Mouse (Mus musculus) spleen, adult 2 months (tissue): ENCODE measurements around the gene Mnt.

Experiments used
- CTCF ChIP-seq: fragments of 200-500 bp; IDR thresholded peaks from 2 replicates; pipeline ENCODE4 v1.5.1; 2011; ENCODE audit warnings: mild to moderate bottlenecking, inconsistent platforms; ENCODE audit not compliant: insufficient read depth, insufficient read length, insufficient replicate concordance; ENCODE audit errors: extremely low read depth
- POLR2A ChIP-seq: fragments of 200-500 bp; IDR thresholded peaks from 2 replicates; pipeline ENCODE4 v1.6.1; 2011; ENCODE audit warnings: low read depth, low read length, inconsistent platforms

DNA sequence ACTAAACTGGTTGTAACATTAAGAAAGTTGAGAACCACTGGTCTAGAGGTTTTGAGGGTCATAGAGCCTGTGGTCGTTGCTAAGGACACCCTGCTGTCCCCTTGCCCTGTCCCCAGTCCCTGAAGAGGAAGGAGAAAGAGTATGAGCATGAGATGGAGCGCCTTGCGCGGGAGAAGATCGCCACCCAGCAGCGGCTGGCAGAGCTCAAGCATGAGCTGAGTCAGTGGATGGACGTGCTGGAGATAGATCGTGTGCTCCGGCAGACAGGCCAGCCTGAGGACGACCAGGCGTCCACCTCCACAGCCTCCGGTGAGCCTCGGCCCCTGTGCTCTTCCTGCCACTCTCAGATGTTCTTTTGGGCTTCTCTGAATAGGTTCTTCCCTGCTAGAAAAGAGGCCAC, 11.3 kb downstream of the Mnt start:
- TF ChIP-seq CTCF (no peak), POLR2A (no peak)
